Mouse (Mus musculus) brain, embryonic 14.5 days (tissue): ENCODE data around the gene Zfp790.

Experiments
- CTCF ChIP-seq: fragments of 200-500 bp; IDR thresholded peaks from 2 replicates; pipeline ENCODE4 v1.5.1; 2012; ENCODE audit warnings: inconsistent platforms, mild to moderate bottlenecking, moderate library complexity, borderline replicate concordance; ENCODE audit not compliant: insufficient read depth, insufficient read length; ENCODE audit errors: extremely low read depth
- POLR2A ChIP-seq: fragments of 200-500 bp; IDR thresholded peaks from 2 replicates; pipeline ENCODE4 v1.6.1; 2012; ENCODE audit warnings: mild to moderate bottlenecking, inconsistent platforms, borderline replicate concordance; ENCODE audit not compliant: poor library complexity, insufficient read depth, insufficient read length, severe bottlenecking; ENCODE audit errors: extremely low read depth

GRCm38 (mm10) chr7:29852831-29853218 is 36.9 kb downstream of the Zfp790 start:
- TF ChIP-seq POLR2A (no peak), CTCF (no peak)
